Mouse (Mus musculus) B cell, adult 67 days (primary cell): Measurements from ENCODE around the gene Fbxo21. TPM values are rescaled to one million over a fixed set of nuclear protein-coding genes. Genes with fewer than 3 reads are reported as not detected.

Experiments used
- total RNA-seq, 2 experiments: library from RNA; stranded (reverse); gene quantifications; 4 replicates each; pipeline ENCODE4 v1.2.4; 2023

The Fbxo21 gene
- total RNA-seq: 10 to 100 TPM; 23.9 to 36.4 TPM

GRCm38 (mm10) chr5:117976657-117977500, at the start of gene Fbxo21:
Fbxo21 (plus strand) TSS chr5:117976730.

GRCm38 (mm10) chr5:118027698-118028190, 51.2 kb downstream of the Fbxo21 start, which contains the start of gene Tesc:
Tesc (plus strand) TSS chr5:118027743.

Other genes with a start within 250 kb of the Fbxo21 start
- under 1 TPM; 0.12 to 0.23 TPM for gene Nos1, start 195.7 kb upstream of the Fbxo21 start, total RNA-seq
- not detected for gene Tesc, start 51.0 kb downstream of the Fbxo21 start, total RNA-seq
- 10 to 100 TPM; 19.2 to 20.3 TPM for gene Fbxw8, start 178.7 kb downstream of the Fbxo21 start, total RNA-seq
- not detected for gene Hrk, start 187.9 kb downstream of the Fbxo21 start, total RNA-seq